Mouse (Mus musculus): ENCODE data around the gene 1600002K03Rik.
"Not testable (repeated sequence)": the region's sequence is repeated elsewhere in the genome, so short reads cannot be mapped to it uniquely, and the experiment has no call there.

Gene 1600002K03Rik

GRCm38 (mm10) chr10:80189999-80190398 is 17.3 kb downstream of the 1600002K03Rik start:
- no peak for DNase-seq

DNA sequence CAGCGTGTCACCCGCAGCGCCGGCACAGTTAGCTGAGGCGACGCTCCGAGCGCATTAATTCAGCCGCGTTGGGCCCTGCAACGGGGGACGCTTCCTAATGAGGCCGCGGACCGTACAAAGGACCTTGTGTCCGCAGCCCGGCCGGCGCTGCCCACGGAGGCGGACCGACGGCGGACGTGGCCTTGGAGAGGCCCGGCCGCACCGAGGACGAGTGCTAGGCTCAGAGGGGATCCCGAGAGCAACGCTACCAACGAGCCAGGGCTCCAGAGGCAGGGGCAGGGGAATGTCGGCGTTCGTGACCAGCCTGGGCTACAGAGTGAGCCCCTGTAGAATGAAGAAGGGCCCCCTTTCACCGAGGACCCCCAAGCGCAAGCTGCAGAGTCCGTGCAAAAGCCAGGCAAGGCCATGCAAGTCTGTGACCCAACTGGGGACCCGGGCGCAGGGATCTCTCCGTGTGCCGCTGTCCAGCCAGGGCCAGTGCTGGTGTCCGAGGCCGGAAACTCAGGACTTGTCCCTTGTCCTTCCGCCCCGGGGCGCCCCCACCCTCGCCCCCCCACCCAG is 17.8 kb downstream of the 1600002K03Rik start:
- no peak for DNase-seq

GRCm38 (mm10) chr10:80193976-80194375 is 21.2 kb downstream of the 1600002K03Rik start:
- no peak for DNase-seq

DNA sequence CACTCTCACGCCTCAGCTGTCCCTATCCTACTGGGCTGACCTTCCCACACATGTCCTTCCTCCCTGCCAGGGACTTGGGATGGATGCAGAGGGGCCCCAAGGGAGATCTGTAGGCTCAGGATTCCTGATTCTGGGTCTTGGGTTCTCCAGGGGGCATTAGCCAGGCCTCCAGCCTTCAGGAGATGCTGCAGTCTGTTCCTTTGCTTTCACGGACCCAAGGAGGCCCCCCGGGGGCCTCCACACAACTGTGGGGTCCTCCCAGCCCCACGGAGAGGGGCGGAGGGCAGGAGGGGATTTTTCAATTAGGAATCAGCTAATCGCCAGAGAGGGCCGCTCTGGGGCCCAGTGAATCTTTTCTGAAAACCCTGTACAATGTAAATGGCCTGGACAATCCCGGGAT is 21.7 kb downstream of the 1600002K03Rik start:
- DNase-seq = no peak

- no peak for DNase-seq
Observed at GRCm38 (mm10) chr10:80196167-80196566, 23.4 kb downstream of the 1600002K03Rik start.

DNA sequence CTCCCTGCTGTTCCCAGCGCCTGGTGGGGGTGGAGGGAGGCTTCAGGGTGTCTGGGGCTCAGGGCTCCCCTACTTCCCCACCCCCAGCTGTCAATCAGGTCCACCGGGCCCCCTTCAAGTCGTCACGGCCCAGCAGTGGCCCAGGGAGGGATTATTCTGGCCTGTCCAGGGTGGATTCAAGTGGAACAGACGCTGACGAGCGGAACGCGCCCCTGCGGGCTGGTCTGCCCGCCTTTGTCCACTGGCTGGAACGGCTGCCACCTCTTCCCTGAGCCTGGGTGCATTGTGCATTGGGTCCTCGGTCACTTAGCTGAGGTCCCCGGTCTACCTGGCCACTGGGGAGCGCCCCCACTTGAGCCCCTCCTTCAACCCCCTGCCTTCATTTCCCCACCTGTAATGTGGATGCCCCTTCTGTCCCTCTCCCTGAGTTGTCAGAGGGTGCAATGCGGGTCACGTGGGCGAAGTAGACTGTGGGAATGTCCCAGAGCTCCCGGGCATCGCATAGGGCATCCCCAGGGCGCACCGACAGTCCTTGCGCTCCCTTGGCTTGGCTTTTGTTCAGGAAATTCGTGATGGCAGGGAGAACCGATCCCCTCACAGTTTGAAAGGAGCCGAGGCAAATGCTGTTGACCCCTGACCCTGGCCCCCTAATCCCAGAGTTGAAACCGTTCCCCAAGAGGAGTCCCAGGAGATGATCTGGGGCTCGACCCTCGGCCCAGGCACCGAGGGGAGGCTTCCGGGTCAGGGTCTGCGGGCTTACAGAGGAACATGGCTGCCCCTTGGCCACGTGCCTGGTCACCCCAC is 24.2 kb downstream of the 1600002K03Rik start:
- no peak for DNase-seq

DNA sequence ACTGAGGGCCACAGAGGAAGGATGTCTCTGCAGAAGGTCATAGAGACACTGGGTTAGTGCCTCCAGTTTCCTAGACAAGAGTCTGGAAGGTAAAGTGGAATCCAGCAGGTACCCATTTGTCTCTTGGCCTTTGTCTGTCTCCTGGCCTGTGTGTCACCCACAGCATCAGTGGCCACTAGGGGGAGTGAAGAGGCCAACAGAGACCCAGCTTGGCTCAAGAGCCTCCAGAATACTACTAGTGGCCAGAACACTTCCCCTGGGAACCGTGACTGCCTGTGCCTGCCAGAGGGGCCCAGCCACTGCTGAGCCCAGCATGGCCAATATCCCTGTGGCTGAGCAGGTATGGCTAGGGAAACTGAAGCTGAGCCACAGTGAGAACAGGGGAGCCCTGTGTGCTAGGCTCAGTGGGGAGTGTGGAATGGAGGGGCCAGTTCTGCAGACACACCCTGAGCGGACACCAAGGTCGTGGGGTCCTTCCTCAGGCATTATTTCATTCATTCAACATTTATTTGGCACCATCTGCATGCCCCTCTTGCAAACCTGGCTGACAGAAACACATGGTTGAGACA is 26.8 kb downstream of the 1600002K03Rik start:
- peak; percentile 55 to 74 for DNase-seq

DNA sequence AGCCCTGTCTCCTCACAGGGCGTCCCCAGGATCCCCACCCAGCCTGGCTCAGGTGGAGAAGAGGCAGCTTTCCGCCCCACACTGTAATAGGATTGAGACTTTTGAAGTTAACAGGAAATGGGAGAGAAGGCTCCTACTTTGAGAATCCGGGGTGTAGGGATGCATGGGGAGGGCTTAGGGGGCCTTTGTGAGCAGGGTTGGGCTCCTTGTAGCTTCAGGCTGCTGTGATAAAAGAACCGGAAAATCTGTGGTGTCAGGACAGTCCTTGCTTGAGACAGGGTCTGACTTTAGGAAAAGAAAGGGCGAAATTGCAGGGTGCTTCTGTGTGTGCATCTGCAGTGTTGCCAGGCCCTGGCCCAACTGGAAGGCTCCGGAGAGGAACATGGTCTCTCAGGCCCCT is 27.7 kb downstream of the 1600002K03Rik start:
- no peak for DNase-seq

- DNase-seq = no peak
Observed at GRCm38 (mm10) chr10:80204055-80204454, 31.3 kb downstream of the 1600002K03Rik start.

- no peak for DNase-seq
Observed at GRCm38 (mm10) chr10:80207201-80207600, 34.5 kb downstream of the 1600002K03Rik start.

- no peak for DNase-seq
Observed at GRCm38 (mm10) chr10:80207676-80208075, 34.9 kb downstream of the 1600002K03Rik start.

DNA sequence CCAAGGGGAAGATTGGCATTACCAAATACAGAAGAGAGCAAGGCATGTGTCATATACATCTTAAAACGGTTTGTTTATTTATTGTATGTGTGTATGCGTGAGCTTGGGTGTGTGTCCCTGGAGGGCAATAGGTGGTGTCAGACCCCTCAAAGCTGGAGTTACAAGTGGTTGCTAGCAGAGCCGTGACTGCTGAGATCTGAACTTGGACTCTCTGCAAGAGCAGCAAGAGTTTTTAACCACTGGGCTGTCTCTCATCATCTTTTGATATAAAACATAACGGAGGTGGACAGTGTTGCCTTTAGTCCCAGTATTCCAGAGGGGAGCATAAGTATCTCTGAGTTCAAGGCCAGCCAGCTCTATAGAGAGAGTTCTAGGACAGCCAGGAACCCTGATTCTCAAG is 35.5 kb downstream of the 1600002K03Rik start:
- no peak for DNase-seq

GRCm38 (mm10) chr10:80208841-80209371 is 36.2 kb downstream of the 1600002K03Rik start:
- no peak for DNase-seq

DNA sequence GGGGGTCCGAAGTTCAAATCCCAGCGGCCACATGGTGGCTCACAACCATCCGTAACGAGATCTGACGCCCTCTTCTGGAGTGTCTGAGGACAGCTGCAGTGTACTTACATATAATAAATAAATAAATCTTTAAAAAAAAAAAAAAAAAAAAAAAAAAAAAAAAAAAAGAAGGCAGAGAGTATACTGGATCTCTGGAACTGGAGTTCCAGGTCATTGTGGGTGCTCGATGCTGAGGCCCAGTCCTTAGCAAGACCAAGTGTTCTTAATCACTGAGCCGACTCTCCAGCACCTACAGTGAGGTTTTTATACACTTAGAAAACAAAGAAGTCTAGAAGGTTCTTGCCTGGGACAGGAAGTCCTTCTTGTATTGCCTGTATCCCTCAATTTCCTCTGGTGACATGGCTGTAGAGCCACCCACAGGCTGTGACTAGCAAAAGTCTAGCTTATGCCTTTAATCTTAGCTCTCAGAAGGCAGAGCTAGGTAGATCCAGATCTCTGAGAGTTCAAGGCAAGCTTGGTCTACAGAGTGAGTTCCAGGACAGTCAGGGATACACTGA is 38.9 kb downstream of the 1600002K03Rik start:
- not testable (repeated sequence) for DNase-seq

DNA sequence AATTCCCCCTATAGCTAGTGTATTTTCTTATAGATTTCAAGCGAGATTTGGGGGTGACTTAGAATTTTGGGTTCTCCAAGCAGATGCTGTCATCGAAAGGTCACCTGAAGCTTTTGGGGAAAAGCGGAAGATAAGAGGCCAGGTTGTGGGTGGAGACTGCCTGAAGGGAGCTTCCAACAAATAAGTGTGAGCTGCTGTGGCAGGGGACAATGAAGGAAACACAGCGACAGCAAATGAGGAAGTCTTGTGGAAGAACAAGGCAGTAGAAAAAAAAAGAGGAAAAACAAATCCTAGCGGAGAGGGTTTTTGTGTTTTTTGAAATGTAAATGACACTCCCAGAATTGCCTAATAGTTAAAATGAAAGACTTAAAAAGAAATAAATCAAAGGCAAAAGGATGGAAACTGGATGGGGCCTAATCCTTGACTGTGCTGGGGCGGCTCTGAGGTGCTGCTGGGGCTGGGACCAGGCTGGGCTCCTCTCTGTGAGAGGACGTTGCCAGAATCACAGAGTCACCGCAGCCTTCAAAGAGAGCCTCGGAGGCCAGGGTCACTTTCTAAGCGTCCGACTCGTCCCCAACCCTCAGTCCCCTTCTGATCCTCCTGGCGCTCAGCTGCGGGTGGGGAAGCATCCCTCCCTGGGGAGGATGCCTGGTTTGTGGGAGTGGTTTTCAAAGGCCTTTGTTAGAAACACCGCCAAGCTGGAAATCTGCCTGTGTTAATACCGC is 42.5 kb downstream of the 1600002K03Rik start:
- no peak for DNase-seq

GRCm38 (mm10) chr10:80220676-80221075 is 47.9 kb downstream of the 1600002K03Rik start:
- no peak for DNase-seq

- not testable (repeated sequence) for DNase-seq
Observed at GRCm38 (mm10) chr10:80223137-80223536, 50.4 kb downstream of the 1600002K03Rik start.
